Mouse (Mus musculus): ENCODE results near the gene Mrpl14. TPM values are rescaled to one million over a fixed set of nuclear protein-coding genes. Genes with fewer than 3 reads are reported as not detected.
A peak's percentile ranks its signal among the peaks of the same experiment; 100 is the strongest.

Gene Mrpl14
- total and polyA plus RNA-seq, 3 experiments = 17.3 to 237 (median 36.2) TPM

- Histone ChIP-seq H3K36me3 (replicated peaks) (peaks cover 73% of the 10 kb centered on the region), H3K4me3 (ENCODE audit: low read depth, low read length) (no peak overlapping the region)
Measured at GRCm38 (mm10) chr17:45693812-45694565, 7.9 kb downstream of the Mrpl14 start.

GRCm38 (mm10) chr17:45695227-45696120 is 9.4 kb downstream of the Mrpl14 start:
- Histone ChIP-seq H3K36me3 (replicated peaks) (peaks cover 75% of the 10 kb centered on the region), H3K4me1 (ENCODE audit: insufficient read depth, low read depth, low read length) (peaks cover 61% of the 10 kb centered on the region), H3K27me3 (ENCODE audit: insufficient read depth, low read length) (no peaks in the 10 kb centered on the region), H3K4me3 (ENCODE audit: low read depth, low read length) (peak overlapping the region; percentile 64; the same call in 1 of the 2 replicates), H3K9me3 (replicated peaks) (no peaks in the 10 kb centered on the region)
- peak; percentile 91 for ATAC-seq (ENCODE audit: extremely low read depth, insufficient number of reproducible peaks, low FRiP score, poor library complexity, severe bottlenecking)
- DNase-seq (ENCODE audit: low spot score) = peak; percentile 70
- TF ChIP-seq POLR2AphosphoS5 (IDR thresholded peaks at IDR 0.05; ENCODE audit: insufficient replicate concordance, low read depth, low read length) (no peak), CTCF (IDR thresholded peaks at IDR 0.05; ENCODE audit: low read depth, low read length) (no peak), GATA1 (IDR thresholded peaks at IDR 0.05; ENCODE audit: borderline replicate concordance, low read length) (no peak), GATA2 (IDR thresholded peaks at IDR 0.05; ENCODE audit: borderline replicate concordance, low read depth, low read length) (no peak), TAL1 (conservative IDR thresholded peaks at IDR 0.05; ENCODE audit: low read depth, low read length) (no peak)

More at GRCm38 (mm10) chr17:45693812-45694565, 7.9 kb downstream of the Mrpl14 start:
- Histone ChIP-seq H3K9me3 (replicated peaks) (no peaks in the 10 kb centered on the region), H3K4me1 (ENCODE audit: insufficient read depth, low read depth, low read length) (peaks cover 64% of the 10 kb centered on the region), H3K27me3 (ENCODE audit: insufficient read depth, low read length) (no peaks in the 10 kb centered on the region)
- TF ChIP-seq POLR2AphosphoS5 (IDR thresholded peaks at IDR 0.05; ENCODE audit: insufficient replicate concordance, low read depth, low read length) (no peak), GATA1 (IDR thresholded peaks at IDR 0.05; ENCODE audit: borderline replicate concordance, low read length) (no peak), GATA2 (IDR thresholded peaks at IDR 0.05; ENCODE audit: borderline replicate concordance, low read depth, low read length) (no peak), TAL1 (conservative IDR thresholded peaks at IDR 0.05; ENCODE audit: low read depth, low read length) (no peak), CTCF (IDR thresholded peaks at IDR 0.05; ENCODE audit: low read depth, low read length) (no peak)
- ATAC-seq (ENCODE audit: extremely low read depth, insufficient number of reproducible peaks, low FRiP score, poor library complexity, severe bottlenecking) (no peak), DNase-seq (ENCODE audit: low spot score) (no peak)

- DNase-seq (ENCODE audit: low spot score) (no peak), ATAC-seq (ENCODE audit: extremely low read depth, insufficient number of reproducible peaks, low FRiP score, poor library complexity, severe bottlenecking) (no peak)
- Histone ChIP-seq H3K27me3 (ENCODE audit: insufficient read depth, low read length) (no peaks in the 10 kb centered on the region), H3K4me1 (ENCODE audit: insufficient read depth, low read depth, low read length) (peaks cover 66% of the 10 kb centered on the region), H3K9me3 (replicated peaks) (no peaks in the 10 kb centered on the region), H3K4me3 (ENCODE audit: low read depth, low read length) (no peak overlapping the region), H3K36me3 (replicated peaks) (peaks cover 63% of the 10 kb centered on the region)
- no peak for TF ChIP-seq CTCF (IDR thresholded peaks at IDR 0.05; ENCODE audit: low read depth, low read length)
- TF ChIP-seq POLR2AphosphoS5 (IDR thresholded peaks at IDR 0.05; ENCODE audit: insufficient replicate concordance, low read depth, low read length) = no peak
Measured at GRCm38 (mm10) chr17:45696981-45697380, 10.9 kb downstream of the Mrpl14 start.

- Histone ChIP-seq H3K36me3 (replicated peaks) (peaks cover 52% of the 10 kb centered on the region), H3K9me3 (replicated peaks) (no peaks in the 10 kb centered on the region), H3K4me3 (ENCODE audit: low read depth, low read length) (no peak overlapping the region), H3K4me1 (ENCODE audit: insufficient read depth, low read depth, low read length) (peaks cover 65% of the 10 kb centered on the region), H3K27me3 (ENCODE audit: insufficient read depth, low read length) (no peaks in the 10 kb centered on the region)
- ATAC-seq (ENCODE audit: extremely low read depth, insufficient number of reproducible peaks, low FRiP score, poor library complexity, severe bottlenecking) (no peak), DNase-seq (ENCODE audit: low spot score) (no peak)
- TF ChIP-seq TAL1 (conservative IDR thresholded peaks at IDR 0.05; ENCODE audit: low read depth, low read length) = no peak
- TF ChIP-seq CTCF (IDR thresholded peaks at IDR 0.05; ENCODE audit: low read depth, low read length) = no peak
- TF ChIP-seq GATA2 (IDR thresholded peaks at IDR 0.05; ENCODE audit: borderline replicate concordance, low read depth, low read length) = no peak
- TF ChIP-seq POLR2AphosphoS5 (IDR thresholded peaks at IDR 0.05; ENCODE audit: insufficient replicate concordance, low read depth, low read length) = no peak
- TF ChIP-seq GATA1 (IDR thresholded peaks at IDR 0.05; ENCODE audit: borderline replicate concordance, low read length) = no peak
Measured at GRCm38 (mm10) chr17:45698368-45698767, 12.2 kb downstream of the Mrpl14 start.

- peaks cover 64% of the 10 kb centered on the region for H3K4me1 ChIP-seq (ENCODE audit: insufficient read depth, low read depth, low read length)
- no peak for ATAC-seq (ENCODE audit: extremely low read depth, insufficient number of reproducible peaks, low FRiP score, poor library complexity, severe bottlenecking)
- no peak overlapping the region for H3K4me3 ChIP-seq (ENCODE audit: low read depth, low read length)
- TF ChIP-seq POLR2AphosphoS5 (IDR thresholded peaks at IDR 0.05; ENCODE audit: insufficient replicate concordance, low read depth, low read length) = no peak
- no peak for TF ChIP-seq GATA2 (IDR thresholded peaks at IDR 0.05; ENCODE audit: borderline replicate concordance, low read depth, low read length)
- TF ChIP-seq GATA1 (IDR thresholded peaks at IDR 0.05; ENCODE audit: borderline replicate concordance, low read length) = no peak
- no peak for TF ChIP-seq CTCF (IDR thresholded peaks at IDR 0.05; ENCODE audit: low read depth, low read length)
- TF ChIP-seq TAL1 (conservative IDR thresholded peaks at IDR 0.05; ENCODE audit: low read depth, low read length) = no peak
- peaks cover 45% of the 10 kb centered on the region for H3K36me3 ChIP-seq (replicated peaks)
- no peaks in the 10 kb centered on the region for H3K27me3 ChIP-seq (ENCODE audit: insufficient read depth, low read length)
- DNase-seq (ENCODE audit: low spot score) = no peak
- H3K9me3 ChIP-seq (replicated peaks) = no peaks in the 10 kb centered on the region
Measured at GRCm38 (mm10) chr17:45699039-45699740, 13.1 kb downstream of the Mrpl14 start.
